Mouse (Mus musculus) kidney, adult 2 months (tissue): ENCODE results near the gene Slu7.

Experiments used
- CTCF ChIP-seq: fragments of 200-500 bp; conservative IDR thresholded peaks from 2 replicates; pipeline ENCODE4 v1.5.1; 2011; ENCODE audit warnings: low read depth, mild to moderate bottlenecking, control low read depth, low read length, moderate library complexity, mixed read lengths; ENCODE audit not compliant: insufficient read depth, insufficient read length
- POLR2A ChIP-seq: fragments of 200-500 bp; IDR thresholded peaks from one replicate; pipeline ENCODE4 v1.6.1; 2011; ENCODE audit warnings: low read depth, low read length, control low read depth

GRCm38 (mm10) chr11:43417201-43417600 is 16.3 kb upstream of the Slu7 start:
- TF ChIP-seq POLR2A = no peak
- no peak for TF ChIP-seq CTCF
